Mouse (Mus musculus) CH12.LX (cell line): ENCODE data around the gene Ptprk. TPM values are rescaled to one million over a fixed set of nuclear protein-coding genes. Genes with fewer than 3 reads are reported as not detected.

Experiments used
- DNase-seq: peaks from one replicate; pipeline ENCODE4 v3.0.0-alpha.2; 2013; ENCODE audit errors: extremely low read depth
- H3K27ac ChIP-seq: 2 replicates; pipeline ENCODE4 v1.5.1; 2012; ENCODE audit warnings: low read depth, mild to moderate bottlenecking, control low read depth, moderate library complexity; ENCODE audit not compliant: insufficient read depth
- H3K27me3 ChIP-seq: replicated peaks from 2 replicates; pipeline ENCODE3; 2012; ENCODE audit warnings: inconsistent platforms
- H3K36me3 ChIP-seq, 2 experiments: replicated peaks in 1 of 2; 2 replicates each; pipeline versions ENCODE3 to v1.6.1; 2012; ENCODE audit warnings: inconsistent platforms in 1 of 2, low read length in 1 of 2, mild to moderate bottlenecking in 1 of 2, mixed read lengths in 1 of 2, moderate library complexity in 1 of 2; ENCODE audit not compliant: control insufficient read depth in 1 of 2, insufficient read depth in 1 of 2
- H3K4me1 ChIP-seq, 2 experiments: 2 replicates each; pipeline ENCODE4 v1.6.1; 2012; ENCODE audit warnings: inconsistent platforms in 1 of 2, moderate library complexity in 1 of 2; ENCODE audit not compliant: insufficient read depth in 2 of 2, control insufficient read depth in 1 of 2
- H3K4me2 ChIP-seq: 2 replicates; pipeline ENCODE4 v1.6.1; 2012; ENCODE audit warnings: low read depth, mild to moderate bottlenecking, control low read depth; ENCODE audit not compliant: poor library complexity, insufficient read depth, severe bottlenecking
- H3K4me3 ChIP-seq, 3 experiments: fragments of 150-350 bp in 1 of 3; sonication (generic) in 1 of 3; replicated peaks in 1 of 3; 2 replicates each; pipeline versions ENCODE3 to v1.5.1; 2011 to 2012; ENCODE audit warnings: low read depth in 2 of 3, low read length in 2 of 3, mild to moderate bottlenecking in 2 of 3, moderate library complexity in 2 of 3, control low read depth in 1 of 3, improper control_type of control experiment in 1 of 3, inconsistent platforms in 1 of 3, mixed read lengths in 1 of 3; ENCODE audit not compliant: poor library complexity in 1 of 3
- H3K79me2 ChIP-seq: replicated peaks from 2 replicates; pipeline ENCODE4 v1.6.1; 2012; ENCODE audit warnings: mild to moderate bottlenecking, moderate library complexity; ENCODE audit not compliant: control insufficient read depth, poor library complexity, insufficient read depth, severe bottlenecking; ENCODE audit errors: extremely low read depth
- H3K9ac ChIP-seq: 2 replicates; pipeline ENCODE4 v1.6.1; 2012; ENCODE audit warnings: low read depth, mild to moderate bottlenecking, control low read depth, moderate library complexity; ENCODE audit not compliant: insufficient read depth
- H3K9me3 ChIP-seq: replicated peaks from 2 replicates; pipeline ENCODE3; 2012; ENCODE audit warnings: low read length, inconsistent platforms, mixed read lengths
- CHD1 ChIP-seq: IDR thresholded peaks from 2 replicates; pipeline ENCODE4 v1.6.1; 2012; ENCODE audit warnings: low read depth, low read length, improper control_type of control experiment, inconsistent platforms
- CTCF ChIP-seq, 2 experiments: IDR thresholded peaks in 1 of 2; conservative IDR thresholded peaks in 1 of 2; 2 replicates each; pipeline ENCODE4 v1.5.1; 2011 to 2012; ENCODE audit warnings: low read depth in 2 of 2, low read length in 2 of 2, improper control_type of control experiment in 1 of 2, inconsistent platforms in 1 of 2, mild to moderate bottlenecking in 1 of 2, moderate library complexity in 1 of 2
- ELF1 ChIP-seq: IDR thresholded peaks from 2 replicates; pipeline ENCODE4 v1.6.1; 2014; ENCODE audit warnings: low read depth, mild to moderate bottlenecking, inconsistent platforms, low read length, improper control_type of control experiment
- GABPA ChIP-seq: IDR thresholded peaks from 2 replicates; pipeline ENCODE4 v1.6.1; 2012; ENCODE audit warnings: low read depth, low read length, improper control_type of control experiment, inconsistent platforms; ENCODE audit not compliant: insufficient replicate concordance
- HCFC1 ChIP-seq: IDR thresholded peaks from 2 replicates; pipeline ENCODE4 v1.6.1; 2012; ENCODE audit warnings: low read depth, mild to moderate bottlenecking, inconsistent platforms, low read length, improper control_type of control experiment
- JUN ChIP-seq: IDR thresholded peaks from 2 replicates; pipeline ENCODE4 v1.6.1; 2011; ENCODE audit warnings: low read depth, mild to moderate bottlenecking, low read length, improper control_type of control experiment, moderate library complexity; ENCODE audit not compliant: insufficient read depth
- MAFK ChIP-seq: IDR thresholded peaks from 2 replicates; pipeline ENCODE4 v1.6.1; 2011; ENCODE audit warnings: low read length, improper control_type of control experiment; ENCODE audit not compliant: insufficient replicate concordance
- MXI1 ChIP-seq: IDR thresholded peaks from 2 replicates; pipeline ENCODE4 v1.6.1; 2011; ENCODE audit warnings: mild to moderate bottlenecking, low read depth, low read length, improper control_type of control experiment
- NRF1 ChIP-seq: IDR thresholded peaks from 2 replicates; pipeline ENCODE4 v1.6.1; 2014; ENCODE audit warnings: low read depth, mild to moderate bottlenecking, inconsistent platforms, low read length, improper control_type of control experiment, moderate library complexity
- POLR2AphosphoS2 ChIP-seq: IDR thresholded peaks from 2 replicates; pipeline ENCODE4 v1.6.1; 2011; ENCODE audit warnings: low read depth, low read length, improper control_type of control experiment
- SIN3A ChIP-seq: IDR thresholded peaks from 2 replicates; pipeline ENCODE4 v1.6.1; 2012; ENCODE audit warnings: low read length, improper control_type of control experiment, inconsistent platforms
- TBP ChIP-seq: conservative IDR thresholded peaks from 2 replicates; pipeline ENCODE4 v1.6.1; 2011; ENCODE audit warnings: low read depth, low read length, improper control_type of control experiment
- TCF12 ChIP-seq: IDR thresholded peaks from 2 replicates; pipeline ENCODE4 v1.6.1; 2014; ENCODE audit warnings: low read depth, mild to moderate bottlenecking, inconsistent platforms, low read length, improper control_type of control experiment
- USF2 ChIP-seq: conservative IDR thresholded peaks from 2 replicates; pipeline ENCODE4 v1.6.1; 2011; ENCODE audit warnings: low read depth, low read length, improper control_type of control experiment
- ZMIZ1 ChIP-seq: IDR thresholded peaks from 2 replicates; pipeline ENCODE4 v1.6.1; 2012; ENCODE audit warnings: low read depth, mild to moderate bottlenecking, inconsistent platforms, low read length, improper control_type of control experiment
- ZNF384 ChIP-seq: IDR thresholded peaks from 2 replicates; pipeline ENCODE4 v1.6.1; 2012; ENCODE audit warnings: low read depth, low read length, improper control_type of control experiment, inconsistent platforms
- dilution Hi-C: fragments of 300-500 bp; cut with MboI; formaldehyde crosslinking; loops from 2 replicates; pipeline ENCODE4 v1.14.3; 2020; ENCODE audit warnings: low sequenced_read_pairs; ENCODE audit not compliant: extremely low pct_unique_long_range_greater_than_20kb, extremely low pct_ligation_motif_present
- in situ Hi-C: fragments of 300-500 bp; cut with MboI; formaldehyde crosslinking; loops from 3 replicates; pipeline ENCODE4 v1.14.3; 2019; ENCODE audit warnings: low sequenced_read_pairs, low pct_ligation_motif_present, low pct_unique_long_range_greater_than_20kb, mixed read lengths
- polyA plus RNA-seq: library from polyadenylated mRNA; unstranded; fragments of >175 nt; gene quantifications from 2 replicates; pipeline ENCODE4 v1.2.1, GENCODE M21; 2012; ENCODE audit warnings: low read depth; ENCODE audit not compliant: insufficient read length
- total RNA-seq, 2 experiments: library from RNA; depleted of rRNA; stranded (reverse); fragments of 300-350 nt in 1 of 2; fragments of >200 nt in 1 of 2; gene quantifications; 2 replicates each; pipeline ENCODE4 v1.2.3; 2012 to 2014

Gene Ptprk
- total and polyA plus RNA-seq, 3 experiments = not detected

DNA sequence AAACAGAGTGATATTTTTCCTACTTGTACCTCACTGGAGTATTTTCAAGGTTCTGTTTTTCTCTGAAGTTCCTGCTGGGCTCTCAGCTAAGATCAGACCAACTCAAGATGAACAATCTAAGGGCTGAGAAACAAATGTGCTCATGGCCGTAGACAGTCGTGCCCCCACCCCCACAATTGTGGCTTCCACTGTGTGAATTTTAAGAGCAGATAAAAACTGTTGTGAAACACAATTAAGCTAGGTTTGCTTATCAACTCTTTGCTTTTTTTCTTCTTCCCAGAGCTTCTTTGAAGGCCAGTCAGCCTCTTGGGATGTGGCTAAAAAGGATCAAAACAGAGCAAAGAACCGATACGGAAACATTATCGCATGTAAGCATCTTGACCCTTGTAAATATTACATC is 493.4 kb downstream of the Ptprk start:
- no peak overlapping the region for H3K9ac ChIP-seq
- dilution Hi-C loops (no loop called here), in situ Hi-C loops (no loop called here)
- no peak for TF ChIP-seq CTCF (conservative IDR thresholded peaks at IDR 0.05 in 1 of 2, IDR thresholded peaks at IDR 0.05 in 1 of 2; ENCODE audit: low read depth in 2 of 2, low read length in 2 of 2)
- TF ChIP-seq ZNF384 = no peak
- TF ChIP-seq POLR2AphosphoS2 = no peak
- no peak for TF ChIP-seq SIN3A
- no peak for TF ChIP-seq TBP
- no peak for TF ChIP-seq ELF1
- no peak for TF ChIP-seq HCFC1
- no peaks in the 10 kb centered on the region for H3K79me2 ChIP-seq
- H3K9me3 ChIP-seq = peaks cover 7% of the 10 kb centered on the region
- H3K4me2 ChIP-seq = no peak overlapping the region
- H3K27me3 ChIP-seq = no peaks in the 10 kb centered on the region
- H3K4me3 ChIP-seq = no peak overlapping the region
- H3K27ac ChIP-seq = no peak overlapping the region
- no peaks in the 10 kb centered on the region for H3K36me3 ChIP-seq
- no peak for DNase-seq
- H3K4me1 ChIP-seq = no peaks in the 10 kb centered on the region

DNA sequence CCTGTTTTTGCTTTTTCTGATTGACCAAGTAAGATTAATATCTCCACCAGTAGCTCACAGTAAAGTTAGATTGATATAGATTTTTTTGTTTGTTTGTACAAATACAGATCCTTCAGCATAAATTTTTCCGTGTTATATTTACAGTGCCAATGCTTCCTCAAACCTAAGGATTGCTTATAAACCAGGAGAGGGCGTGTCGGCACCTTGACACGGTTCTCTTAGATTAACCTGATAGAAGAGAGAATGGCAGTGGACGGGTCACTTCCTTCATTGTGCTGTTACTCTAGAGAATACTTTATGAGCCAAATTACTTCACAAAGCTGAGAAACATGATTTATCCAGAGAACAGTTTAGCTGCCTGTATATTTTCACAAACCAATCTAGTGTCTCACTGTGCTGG is 505.0 kb downstream of the Ptprk start:
- dilution Hi-C loops = no loop called here

DNA sequence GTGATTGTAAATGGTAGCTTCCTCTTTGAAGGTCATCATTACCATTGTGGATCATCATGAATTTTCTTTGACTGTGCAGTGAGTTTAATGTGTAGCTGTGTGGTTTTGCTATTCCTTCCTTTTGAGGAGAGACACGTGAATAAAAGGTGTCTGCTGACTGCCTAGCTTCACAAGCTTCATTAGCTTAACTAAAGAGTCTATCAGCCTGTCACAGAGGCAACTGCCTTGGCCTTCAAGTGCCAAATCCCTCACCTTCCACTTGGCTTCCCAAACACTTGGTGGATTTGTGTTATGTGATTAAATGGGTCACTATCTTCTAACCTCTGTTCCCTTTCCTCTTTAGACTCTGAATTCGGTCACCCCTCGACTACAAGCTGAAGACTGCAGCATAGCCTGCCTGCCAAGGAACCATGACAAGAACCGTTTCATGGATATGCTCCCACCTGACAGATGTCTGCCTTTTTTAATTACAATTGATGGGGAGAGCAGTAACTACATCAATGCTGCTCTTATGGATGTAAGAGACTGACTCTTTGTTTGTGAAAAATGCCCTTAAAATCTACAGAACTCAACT is 512.0 kb downstream of the Ptprk start:
- in situ Hi-C loops = no loop called here
- H3K27ac ChIP-seq = no peak overlapping the region
- H3K79me2 ChIP-seq = no peaks in the 10 kb centered on the region
- dilution Hi-C loops = no loop called here
- H3K9me3 ChIP-seq = peaks cover 2% of the 10 kb centered on the region
- no peak for DNase-seq
- no peak for TF ChIP-seq SIN3A
- TF ChIP-seq JUN = no peak
- TF ChIP-seq USF2 = no peak
- no peak for TF ChIP-seq ZMIZ1
- TF ChIP-seq MXI1 = no peak
- TF ChIP-seq GABPA = no peak
- no peak for TF ChIP-seq TCF12
- no peak for TF ChIP-seq CHD1
- H3K4me2 ChIP-seq = no peak overlapping the region
- no peak overlapping the region for H3K9ac ChIP-seq
- no peaks in the 10 kb centered on the region for H3K36me3 ChIP-seq
- no peaks in the 10 kb centered on the region for H3K27me3 ChIP-seq
- no peak overlapping the region for H3K4me3 ChIP-seq
- H3K4me1 ChIP-seq = no peaks in the 10 kb centered on the region

More for the DNA sequence above, 505.0 kb downstream of the Ptprk start:
- Histone ChIP-seq H3K9me3 (no peaks in the 10 kb centered on the region), H3K27me3 (no peaks in the 10 kb centered on the region), H3K4me1 (no peaks in the 10 kb centered on the region), H3K36me3 (no peaks in the 10 kb centered on the region), H3K4me3 (no peak overlapping the region), H3K9ac (no peak overlapping the region), H3K27ac (no peak overlapping the region), H3K79me2 (no peaks in the 10 kb centered on the region), H3K4me2 (no peak overlapping the region)
- DNase-seq = no peak
- TF ChIP-seq MAFK (no peak), CHD1 (no peak), ZNF384 (no peak), NRF1 (no peak)
- in situ Hi-C loops = no loop called here
